Mouse (Mus musculus) heart, embryonic 13.5 days (tissue): ENCODE results near the gene Cox17. TPM values are rescaled to one million over a fixed set of nuclear protein-coding genes. Genes with fewer than 3 reads are reported as not detected.

Experiments
- ATAC-seq: fragments of 200-750 bp; cut with Nextera tagmentation; 2 replicates; pipeline ENCODE4 v1.8.0; 2017; ENCODE audit warnings: moderate TSS enrichment; ENCODE audit not compliant: insufficient number of reproducible peaks, low FRiP score, low TSS enrichment; ENCODE audit errors: extremely low read depth
- H3K27ac ChIP-seq: fragments of 300-500 bp; sonication (generic); replicated peaks from 2 replicates; pipeline ENCODE4 v1.5.1; 2015; ENCODE audit warnings: moderate library complexity, mild to moderate bottlenecking, inconsistent platforms
- H3K27me3 ChIP-seq: fragments of 300-500 bp; sonication (generic); replicated peaks from 2 replicates; pipeline ENCODE4 v1.6.1; 2015; ENCODE audit warnings: mild to moderate bottlenecking, inconsistent platforms
- H3K36me3 ChIP-seq: fragments of 300-500 bp; sonication (generic); 2 replicates; pipeline ENCODE4 v1.6.1; 2015; ENCODE audit warnings: mild to moderate bottlenecking, inconsistent platforms
- H3K4me1 ChIP-seq: fragments of 300-500 bp; sonication (generic); 2 replicates; pipeline ENCODE4 v1.6.1; 2015; ENCODE audit warnings: inconsistent platforms
- H3K4me2 ChIP-seq: fragments of 300-500 bp; sonication (generic); 2 replicates; pipeline ENCODE4 v1.6.1; 2015; ENCODE audit warnings: inconsistent platforms, mild to moderate bottlenecking, moderate library complexity
- H3K4me3 ChIP-seq: fragments of 300-500 bp; sonication (generic); 2 replicates; pipeline ENCODE4 v1.5.1; 2015; ENCODE audit warnings: moderate library complexity, mild to moderate bottlenecking, inconsistent platforms
- H3K9ac ChIP-seq: fragments of 300-500 bp; sonication (generic); 2 replicates; pipeline ENCODE4 v1.6.1; 2015; ENCODE audit warnings: inconsistent platforms, mild to moderate bottlenecking, moderate library complexity
- H3K9me3 ChIP-seq: fragments of 300-500 bp; sonication (generic); 2 replicates; pipeline ENCODE4 v1.6.1; 2016; ENCODE audit warnings: inconsistent platforms
- WGBS: fragments of 180-500 bp; shearing (Covaris S2); methylation state at CpG from one replicate; pipeline ENCODE4 v1.1.7; 2015; ENCODE audit warnings: mixed read lengths; 5-methylcytosine and 5-hydroxymethylcytosine counted together
- polyA plus RNA-seq: library from polyadenylated mRNA; unstranded; fragments of >200 nt; fragmentation: Nextera tagmentation; extraction: Ambion mirVana; gene quantifications from 2 replicates; pipeline ENCODE4 v1.2.1, GENCODE M21; 2015

Gene Cox17
- polyA plus RNA-seq: 237 and 277 TPM in 2 replicates

GRCm38 (mm10) chr16:38346529-38347325 is at the start of gene Cox17, which contains the start of gene Gm21987:
Gene Cox17, plus strand, starts transcription at chr16:38346991.
Gene Gm21987, plus strand, starts transcription at chr16:38347040.
- Histone ChIP-seq H3K36me3 (peaks cover 29% of the 10 kb centered on the region), H3K4me2 (peak within 1 kb of the TSS; percentile 80), H3K9ac (peak within 1 kb of the TSS; percentile 96), H3K4me3 (peak within 1 kb of the TSS; percentile 84), H3K4me1 (peaks cover 65% of the 10 kb centered on the region), H3K27ac (peak within 1 kb of the TSS; percentile 95), H3K9me3 (no peaks in the 10 kb centered on the region), H3K27me3 (no peaks in the 10 kb centered on the region)
- peak; percentile 79 for ATAC-seq
- 2% methylated on average over 35 of the region's 35 CpGs for WGBS

GRCm38 (mm10) chr16:38298410-38298809 is 48.4 kb upstream of the Cox17 start:
- Histone ChIP-seq H3K36me3 (no peaks in the 10 kb centered on the region), H3K27ac (no peak overlapping the region), H3K4me3 (no peak overlapping the region), H3K4me1 (peaks cover 8% of the 10 kb centered on the region), H3K4me2 (no peak overlapping the region), H3K9me3 (no peaks in the 10 kb centered on the region), H3K9ac (no peak overlapping the region), H3K27me3 (no peaks in the 10 kb centered on the region)
- WGBS: 80% methylated on average over 6 of the region's 6 CpGs
- ATAC-seq: no peak

GRCm38 (mm10) chr16:38302367-38302766 is 44.4 kb upstream of the Cox17 start:
- no peak for ATAC-seq
- H3K27ac ChIP-seq: no peak overlapping the region
- H3K4me2 ChIP-seq: no peak overlapping the region
- H3K9me3 ChIP-seq: no peaks in the 10 kb centered on the region
- 77% methylated on average over 13 of the region's 13 CpGs for WGBS
- H3K9ac ChIP-seq: no peak overlapping the region
- no peak overlapping the region for H3K4me3 ChIP-seq
- no peaks in the 10 kb centered on the region for H3K36me3 ChIP-seq
- H3K4me1 ChIP-seq: no peaks in the 10 kb centered on the region
- no peaks in the 10 kb centered on the region for H3K27me3 ChIP-seq

- H3K9me3 ChIP-seq: 0 out of 2 replicates have a peak, but pooled peaks cover 5% of the 10 kb centered on the region
- no peak overlapping the region for H3K27ac ChIP-seq
- no peaks in the 10 kb centered on the region for H3K27me3 ChIP-seq
- no peak for ATAC-seq
- H3K4me1 ChIP-seq: no peaks in the 10 kb centered on the region
- WGBS: 54% methylated on average over 17 of the region's 17 CpGs
- H3K36me3 ChIP-seq: no peaks in the 10 kb centered on the region
- H3K4me3 ChIP-seq: no peak overlapping the region
- H3K4me2 ChIP-seq: peak overlapping the region; percentile 36
- no peak overlapping the region for H3K9ac ChIP-seq
Observed at GRCm38 (mm10) chr16:38304460-38305194, 42.2 kb upstream of the Cox17 start.

GRCm38 (mm10) chr16:38306571-38307220 is 40.1 kb upstream of the Cox17 start:
- Histone ChIP-seq H3K4me3 (no peak overlapping the region), H3K27ac (no peak overlapping the region), H3K4me1 (no peaks in the 10 kb centered on the region), H3K9me3 (0 out of 2 replicates have a peak, but pooled peaks cover 5% of the 10 kb centered on the region), H3K9ac (no peak overlapping the region), H3K27me3 (no peaks in the 10 kb centered on the region), H3K36me3 (no peaks in the 10 kb centered on the region), H3K4me2 (no peak overlapping the region)
- ATAC-seq: no peak
- WGBS: 39% methylated on average over 18 of the region's 18 CpGs

- Histone ChIP-seq H3K27ac (no peak overlapping the region), H3K36me3 (no peaks in the 10 kb centered on the region), H3K4me1 (no peaks in the 10 kb centered on the region), H3K9me3 (0 out of 2 replicates have a peak, but pooled peaks cover 5% of the 10 kb centered on the region), H3K27me3 (no peaks in the 10 kb centered on the region), H3K9ac (no peak overlapping the region), H3K4me2 (no peak overlapping the region), H3K4me3 (no peak overlapping the region)
- no peak for ATAC-seq
- WGBS: 65% methylated on average over 5 of the region's 5 CpGs
Observed at GRCm38 (mm10) chr16:38307221-38307605, 39.6 kb upstream of the Cox17 start.

- Histone ChIP-seq H3K4me2 (no peak overlapping the region), H3K27ac (no peak overlapping the region), H3K27me3 (no peaks in the 10 kb centered on the region), H3K9me3 (0 out of 2 replicates have a peak, but pooled peaks cover 5% of the 10 kb centered on the region), H3K4me3 (no peak overlapping the region), H3K9ac (no peak overlapping the region), H3K36me3 (no peaks in the 10 kb centered on the region), H3K4me1 (no peaks in the 10 kb centered on the region)
- ATAC-seq: no peak
- WGBS: 65% methylated on average over 7 of the region's 7 CpGs
Observed at GRCm38 (mm10) chr16:38307651-38308050, 39.1 kb upstream of the Cox17 start.

GRCm38 (mm10) chr16:38308195-38308594 is 38.6 kb upstream of the Cox17 start:
- WGBS: 81% methylated on average over 11 of the region's 11 CpGs
- H3K4me2 ChIP-seq: no peak overlapping the region
- H3K4me3 ChIP-seq: no peak overlapping the region
- H3K9me3 ChIP-seq: 0 out of 2 replicates have a peak, but pooled peaks cover 5% of the 10 kb centered on the region
- ATAC-seq: no peak
- no peaks in the 10 kb centered on the region for H3K36me3 ChIP-seq
- no peak overlapping the region for H3K9ac ChIP-seq
- no peaks in the 10 kb centered on the region for H3K4me1 ChIP-seq
- H3K27ac ChIP-seq: no peak overlapping the region
- no peaks in the 10 kb centered on the region for H3K27me3 ChIP-seq

GRCm38 (mm10) chr16:38318492-38318891 is 28.3 kb upstream of the Cox17 start:
- H3K9me3 ChIP-seq: no peaks in the 10 kb centered on the region
- no peaks in the 10 kb centered on the region for H3K27me3 ChIP-seq
- WGBS: 66% methylated on average over 9 of the region's 9 CpGs
- no peak overlapping the region for H3K9ac ChIP-seq
- no peak for ATAC-seq
- H3K4me2 ChIP-seq: no peak overlapping the region
- no peaks in the 10 kb centered on the region for H3K36me3 ChIP-seq
- no peaks in the 10 kb centered on the region for H3K4me1 ChIP-seq
- no peak overlapping the region for H3K4me3 ChIP-seq
- H3K27ac ChIP-seq: no peak overlapping the region

- no peaks in the 10 kb centered on the region for H3K36me3 ChIP-seq
- H3K4me1 ChIP-seq: no peaks in the 10 kb centered on the region
- H3K4me2 ChIP-seq: no peak overlapping the region
- no peak overlapping the region for H3K9ac ChIP-seq
- WGBS: 76% methylated on average over 4 of the region's 4 CpGs
- no peak for ATAC-seq
- no peaks in the 10 kb centered on the region for H3K9me3 ChIP-seq
- H3K4me3 ChIP-seq: no peak overlapping the region
- H3K27me3 ChIP-seq: no peaks in the 10 kb centered on the region
- no peak overlapping the region for H3K27ac ChIP-seq
Observed at GRCm38 (mm10) chr16:38319087-38319486, 27.7 kb upstream of the Cox17 start.

GRCm38 (mm10) chr16:38321452-38321935 is 25.3 kb upstream of the Cox17 start:
- H3K9ac ChIP-seq: no peak overlapping the region
- 28% methylated on average over 17 of the region's 17 CpGs for WGBS
- no peaks in the 10 kb centered on the region for H3K4me1 ChIP-seq
- no peaks in the 10 kb centered on the region for H3K36me3 ChIP-seq
- no peak for ATAC-seq
- no peaks in the 10 kb centered on the region for H3K9me3 ChIP-seq
- peak overlapping the region; percentile 57 for H3K4me2 ChIP-seq
- no peaks in the 10 kb centered on the region for H3K27me3 ChIP-seq
- no peak overlapping the region for H3K27ac ChIP-seq
- H3K4me3 ChIP-seq: peak overlapping the region; percentile 24; the same call in 1 of the 2 replicates
